Mouse (Mus musculus) heart, embryonic 12.5 days (tissue): ENCODE measurements around the gene Rasa3. TPM values are rescaled to one million over a fixed set of nuclear protein-coding genes. Genes with fewer than 3 reads are reported as not detected.
A peak's percentile ranks its signal among the peaks of the same experiment; 100 is the strongest.

Source experiments
- ATAC-seq: fragments of 200-750 bp; cut with Nextera tagmentation; 2 replicates; pipeline ENCODE4 v1.8.0; 2017; ENCODE audit warnings: moderate TSS enrichment, moderate library complexity; ENCODE audit not compliant: insufficient number of reproducible peaks, low FRiP score
- H3K27ac ChIP-seq: fragments of 300-500 bp; sonication (generic); 2 replicates; pipeline ENCODE4 v1.5.1; 2016; ENCODE audit warnings: mild to moderate bottlenecking, moderate library complexity; ENCODE audit not compliant: poor library complexity, severe bottlenecking
- H3K27me3 ChIP-seq: fragments of 300-500 bp; sonication (generic); replicated peaks from 2 replicates; pipeline ENCODE4 v1.6.1; 2016; ENCODE audit warnings: mild to moderate bottlenecking, moderate library complexity
- H3K36me3 ChIP-seq: fragments of 300-500 bp; sonication (generic); 2 replicates; pipeline ENCODE4 v1.6.1; 2016; ENCODE audit warnings: mild to moderate bottlenecking, moderate library complexity
- H3K4me1 ChIP-seq: fragments of 300-500 bp; sonication (generic); replicated peaks from 2 replicates; pipeline ENCODE4 v1.6.1; 2016; ENCODE audit warnings: mild to moderate bottlenecking
- H3K4me2 ChIP-seq: fragments of 300-500 bp; sonication (generic); 2 replicates; pipeline ENCODE4 v1.6.1; 2016; ENCODE audit warnings: mild to moderate bottlenecking, moderate library complexity
- H3K4me3 ChIP-seq: fragments of 300-500 bp; sonication (generic); 2 replicates; pipeline ENCODE4 v1.5.1; 2016; ENCODE audit warnings: mild to moderate bottlenecking
- H3K9ac ChIP-seq: fragments of 300-500 bp; sonication (generic); 2 replicates; pipeline ENCODE4 v1.6.1; 2016; ENCODE audit warnings: mild to moderate bottlenecking, moderate library complexity
- H3K9me3 ChIP-seq: fragments of 300-500 bp; sonication (generic); replicated peaks from 2 replicates; pipeline ENCODE4 v1.6.1; 2016; ENCODE audit warnings: mild to moderate bottlenecking, moderate library complexity
- WGBS: fragments of 180-500 bp; shearing (Covaris S2); methylation state at CpG from one replicate; pipeline ENCODE4 v1.1.7; 2016; 5-methylcytosine and 5-hydroxymethylcytosine counted together
- polyA plus RNA-seq: library from polyadenylated mRNA; unstranded; fragments of >200 nt; fragmentation: Nextera tagmentation; extraction: Ambion mirVana; gene quantifications from 2 replicates; pipeline ENCODE4 v1.2.1, GENCODE M21; 2016

The Rasa3 gene
- polyA plus RNA-seq, 1 experiment from 2014 or later: 35.1 TPM

DNA sequence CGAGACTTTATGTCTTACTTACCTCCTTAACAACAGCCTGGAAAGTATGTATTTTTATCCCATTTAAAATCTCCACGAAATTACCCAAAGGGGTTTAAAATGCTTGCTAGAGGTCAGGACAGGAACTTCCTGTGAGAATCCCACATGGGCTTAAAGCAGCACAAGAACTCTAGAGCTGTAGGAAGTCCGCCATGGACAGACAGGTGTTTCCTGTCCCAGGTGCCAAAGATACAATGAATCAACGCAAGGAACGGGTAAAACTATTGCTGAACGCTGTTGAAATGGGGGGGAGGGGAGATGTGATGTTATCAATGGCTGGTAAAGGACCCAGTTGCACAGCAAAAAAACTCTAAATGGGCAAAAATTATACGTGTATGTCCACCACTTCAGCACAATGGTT is 6.7 kb upstream of the Rasa3 start:
- Histone ChIP-seq H3K4me2 (no peak overlapping the region), H3K4me3 (no peak overlapping the region), H3K27ac (no peak overlapping the region), H3K27me3 (peaks cover 3% of the 10 kb centered on the region; the same call in 1 of the 2 replicates), H3K36me3 (no peaks in the 10 kb centered on the region), H3K9me3 (no peaks in the 10 kb centered on the region), H3K9ac (no peak overlapping the region), H3K4me1 (peaks cover 13% of the 10 kb centered on the region; the same call in 1 of the 2 replicates)
- ATAC-seq: no peak
- 50% methylated on average over 7 of the region's 7 CpGs for WGBS

DNA sequence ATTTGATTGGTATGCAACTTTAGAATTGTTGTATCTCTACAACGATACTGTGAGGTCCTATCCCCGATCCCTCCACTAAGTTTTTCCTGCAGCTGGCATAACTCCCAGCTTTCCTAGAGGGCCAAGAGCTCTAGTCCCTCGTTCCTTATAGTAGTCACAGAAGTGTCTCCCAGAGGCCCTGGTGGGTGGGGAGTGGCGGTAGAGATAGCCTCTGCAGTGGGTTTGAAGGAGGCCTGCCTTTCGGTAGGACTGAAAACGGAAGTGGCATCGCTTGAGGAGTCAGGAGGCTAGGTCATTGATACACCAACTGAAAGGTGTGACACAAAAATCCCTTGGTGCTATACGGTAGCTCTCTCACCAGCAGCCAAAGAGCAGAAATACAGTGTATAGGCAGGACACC is 779 bp upstream of the Rasa3 start:
- Histone ChIP-seq H3K27ac (no peak overlapping the region), H3K4me2 (peak overlapping the region; percentile 90), H3K9ac (0 out of 2 replicates have a peak overlapping the region, but pooled peaks have one; percentile 21), H3K27me3 (peaks cover 6% of the 10 kb centered on the region; the same call in 1 of the 2 replicates), H3K4me1 (peaks cover 40% of the 10 kb centered on the region), H3K36me3 (no peaks in the 10 kb centered on the region), H3K9me3 (no peaks in the 10 kb centered on the region), H3K4me3 (peak overlapping the region; percentile 72)
- 32% methylated on average over 8 of the region's 8 CpGs for WGBS
- ATAC-seq: no peak

DNA sequence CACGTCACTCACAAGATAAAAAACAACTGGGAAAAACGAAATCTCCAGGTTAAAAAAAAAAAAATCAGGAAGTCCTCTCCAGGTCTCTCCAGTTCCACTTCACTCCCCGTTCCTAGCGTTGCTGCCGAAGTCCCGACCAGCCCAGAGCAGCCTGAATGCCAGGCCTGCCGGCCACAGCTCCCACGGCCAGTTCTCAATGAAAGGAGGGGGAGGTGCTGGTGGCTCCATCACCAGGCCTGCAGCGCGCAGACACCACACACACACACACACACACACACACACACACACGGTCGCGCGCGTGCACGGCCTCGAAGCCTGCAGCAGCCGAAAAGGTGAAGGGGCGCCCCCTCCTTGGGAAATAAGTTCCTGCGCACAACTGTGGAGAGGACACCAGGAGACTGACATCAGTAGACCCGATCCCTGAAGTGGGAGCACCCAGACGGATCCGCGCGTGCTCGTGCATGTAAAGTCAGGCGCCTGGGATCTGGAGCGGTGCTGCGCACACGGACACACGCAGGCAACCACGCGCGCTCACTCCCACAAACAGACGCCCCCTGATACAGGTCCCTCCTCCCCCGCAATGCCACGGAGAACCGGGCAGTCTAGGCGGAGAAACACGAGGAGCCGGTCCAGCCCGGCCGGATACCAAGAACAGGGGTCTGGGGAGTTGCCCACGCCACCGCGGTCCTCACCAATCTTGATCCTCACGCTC is 546 bp downstream of the Rasa3 start:
- under 1% methylated on average over 47 of the region's 47 CpGs for WGBS
- peak; percentile 34 for ATAC-seq
- H3K4me1 ChIP-seq: peaks cover 52% of the 10 kb centered on the region

DNA sequence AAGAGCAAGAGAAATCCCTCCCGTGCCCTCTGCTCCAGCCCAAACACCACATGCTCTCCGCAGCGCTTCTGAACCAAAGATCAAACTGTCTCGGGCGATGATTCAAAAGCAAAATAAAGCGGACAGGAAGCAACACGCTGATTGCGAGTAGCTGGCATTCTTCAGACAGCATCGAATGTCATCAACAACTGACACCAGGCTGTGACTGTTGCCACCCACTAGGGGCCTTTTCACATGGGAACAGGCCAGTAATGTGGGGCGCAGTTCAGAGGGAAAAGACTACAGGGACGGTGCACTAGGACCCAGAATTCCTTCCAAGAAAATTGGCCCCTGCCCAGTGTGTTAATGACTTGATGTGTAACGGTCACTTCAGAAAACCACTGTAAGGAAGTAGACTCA is 1.1 kb downstream of the Rasa3 start:
- 0% methylated on average over 12 of the region's 12 CpGs for WGBS
- Histone ChIP-seq H3K36me3 (no peaks in the 10 kb centered on the region), H3K27ac (peak overlapping the region; percentile 87), H3K27me3 (peaks cover 6% of the 10 kb centered on the region; the same call in 1 of the 2 replicates), H3K4me1 (peaks cover 58% of the 10 kb centered on the region), H3K9ac (peak overlapping the region; percentile 81), H3K9me3 (no peaks in the 10 kb centered on the region), H3K4me3 (peak overlapping the region; percentile 72), H3K4me2 (peak overlapping the region; percentile 90)
- ATAC-seq: peak; percentile 62

More for the DNA sequence above, 546 bp downstream of the Rasa3 start:
- Histone ChIP-seq H3K4me2 (peak overlapping the region; percentile 90), H3K4me3 (peak overlapping the region; percentile 72), H3K9me3 (no peaks in the 10 kb centered on the region), H3K27ac (peak overlapping the region; percentile 87), H3K9ac (peak overlapping the region; percentile 81), H3K27me3 (peaks cover 6% of the 10 kb centered on the region; the same call in 1 of the 2 replicates), H3K36me3 (no peaks in the 10 kb centered on the region)

DNA sequence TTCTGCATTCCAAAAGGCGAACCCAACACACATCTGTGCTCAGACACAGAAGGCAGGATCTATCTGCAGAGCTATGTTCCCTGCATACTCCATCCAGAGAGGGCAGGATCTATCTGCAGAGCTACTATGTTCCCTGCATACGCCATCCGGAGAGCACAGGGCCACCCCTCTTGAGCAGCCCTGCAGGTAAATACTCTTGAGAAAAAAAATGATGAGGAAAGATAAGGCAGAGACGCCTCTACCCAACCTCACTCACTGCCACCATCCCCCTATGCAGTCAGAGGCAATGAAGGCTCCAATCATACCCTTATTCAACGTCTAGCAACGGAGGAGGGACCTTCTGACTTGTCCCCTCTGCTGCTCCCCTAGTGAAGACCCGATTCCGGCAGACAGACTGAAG is 1.9 kb downstream of the Rasa3 start:
- no peak for ATAC-seq
- Histone ChIP-seq H3K4me1 (peaks cover 66% of the 10 kb centered on the region), H3K9me3 (no peaks in the 10 kb centered on the region), H3K9ac (peak overlapping the region; percentile 81), H3K27ac (peak overlapping the region; percentile 87), H3K27me3 (peaks cover 6% of the 10 kb centered on the region; the same call in 1 of the 2 replicates), H3K4me2 (peak overlapping the region; percentile 90), H3K36me3 (no peaks in the 10 kb centered on the region), H3K4me3 (peak overlapping the region; percentile 72)
- 31% methylated on average over 8 of the region's 8 CpGs for WGBS

DNA sequence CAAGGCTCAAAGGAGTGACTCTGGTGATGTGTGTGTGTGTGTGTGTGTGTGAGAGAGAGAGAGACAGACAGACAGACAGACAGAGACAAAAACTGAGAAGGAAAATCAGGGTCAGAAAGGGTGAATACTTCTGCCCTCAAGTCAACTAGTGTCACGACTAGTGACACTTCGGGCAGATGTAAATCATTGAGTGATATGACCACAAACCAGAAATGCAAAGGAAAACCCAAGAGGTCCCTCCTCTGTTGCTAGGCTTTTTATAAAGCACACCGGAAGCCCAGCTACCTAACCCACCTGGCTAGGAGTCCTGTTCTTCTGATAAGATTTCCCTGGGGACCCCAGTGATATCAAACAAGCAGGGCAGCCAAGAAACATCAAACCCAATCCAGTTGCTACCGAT is 2.3 kb downstream of the Rasa3 start:
- peak overlapping the region; percentile 90 for H3K4me2 ChIP-seq
- peaks cover 70% of the 10 kb centered on the region for H3K4me1 ChIP-seq
- peak overlapping the region; percentile 72 for H3K4me3 ChIP-seq
- peaks cover 6% of the 10 kb centered on the region; the same call in 1 of the 2 replicates for H3K27me3 ChIP-seq
- no peaks in the 10 kb centered on the region for H3K36me3 ChIP-seq
- ATAC-seq: no peak
- H3K27ac ChIP-seq: no peak overlapping the region
- H3K9me3 ChIP-seq: no peaks in the 10 kb centered on the region
- 59% methylated on average over 4 of the region's 4 CpGs for WGBS
- peak overlapping the region; percentile 81; the same call in 1 of the 2 replicates for H3K9ac ChIP-seq

DNA sequence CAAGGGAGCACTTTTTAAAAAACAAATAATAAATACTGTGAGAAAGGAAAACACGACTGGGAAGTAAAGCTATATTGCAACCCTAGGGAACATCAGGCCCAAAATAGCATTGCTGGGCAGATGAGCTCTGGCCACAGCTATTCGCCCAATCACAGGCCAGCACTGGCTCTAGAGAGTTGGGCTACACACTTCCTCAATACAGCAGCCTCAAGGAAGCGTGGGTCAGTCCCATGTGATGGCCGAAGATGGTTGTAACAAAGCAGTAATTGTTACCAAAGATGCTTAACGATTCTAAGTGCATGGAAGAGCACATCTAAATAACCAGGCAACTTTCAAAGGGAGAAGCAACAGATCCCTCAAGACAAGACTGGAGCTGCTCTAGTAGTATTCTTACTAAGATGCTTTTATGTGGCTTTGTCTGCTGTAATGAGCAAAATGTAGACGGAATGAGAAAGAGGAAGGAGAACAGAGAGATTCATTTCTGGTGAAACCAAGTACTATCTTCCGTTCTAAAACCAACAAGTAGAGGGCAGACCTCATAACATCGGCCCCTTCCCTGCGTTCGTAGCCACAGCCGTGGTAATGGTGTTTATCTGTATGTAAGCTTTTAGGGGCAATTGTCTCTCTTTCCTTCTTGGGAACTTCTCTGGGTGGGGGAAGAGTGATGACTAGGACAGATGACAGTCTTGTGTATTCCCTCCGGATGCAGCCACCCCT is 3.0 kb downstream of the Rasa3 start:
- no peaks in the 10 kb centered on the region for H3K36me3 ChIP-seq
- no peaks in the 10 kb centered on the region for H3K9me3 ChIP-seq
- peaks cover 6% of the 10 kb centered on the region; the same call in 1 of the 2 replicates for H3K27me3 ChIP-seq
- 39% methylated on average over 12 of the region's 12 CpGs for WGBS
- H3K4me3 ChIP-seq: peak overlapping the region; percentile 72; the same call in 1 of the 2 replicates
- ATAC-seq: no peak
- peaks cover 73% of the 10 kb centered on the region for H3K4me1 ChIP-seq
- H3K27ac ChIP-seq: no peak overlapping the region
- peak overlapping the region; percentile 90 for H3K4me2 ChIP-seq
- no peak overlapping the region for H3K9ac ChIP-seq

DNA sequence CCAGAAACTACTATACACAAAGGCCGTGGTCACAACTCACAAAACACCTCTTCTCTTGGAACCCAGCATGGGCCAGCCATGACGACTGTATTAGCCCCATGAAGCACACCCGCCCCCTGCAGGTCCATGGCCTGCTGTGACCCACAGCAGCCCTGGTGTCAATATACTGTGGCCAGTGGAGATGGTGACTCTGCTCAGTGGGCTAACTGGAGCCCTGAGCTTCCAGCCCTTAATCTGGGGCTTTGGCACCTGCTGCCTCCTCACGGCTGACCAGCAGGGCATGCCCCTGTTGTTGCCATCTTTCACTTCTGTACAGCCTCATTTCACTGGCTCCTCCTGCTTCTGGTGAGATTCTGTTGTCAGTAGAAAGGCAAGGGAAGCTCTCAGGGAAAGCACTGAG is 4.2 kb downstream of the Rasa3 start:
- WGBS: 64% methylated on average over 4 of the region's 4 CpGs
- H3K4me2 ChIP-seq: peak overlapping the region; percentile 14; the same call in 1 of the 2 replicates
- no peaks in the 10 kb centered on the region for H3K36me3 ChIP-seq
- H3K4me3 ChIP-seq: no peak overlapping the region
- H3K9me3 ChIP-seq: no peaks in the 10 kb centered on the region
- peak overlapping the region; percentile 64; the same call in 1 of the 2 replicates for H3K27ac ChIP-seq
- peak overlapping the region; percentile 45 for H3K9ac ChIP-seq
- no peaks in the 10 kb centered on the region for H3K27me3 ChIP-seq
- peaks cover 82% of the 10 kb centered on the region for H3K4me1 ChIP-seq
- no peak for ATAC-seq

DNA sequence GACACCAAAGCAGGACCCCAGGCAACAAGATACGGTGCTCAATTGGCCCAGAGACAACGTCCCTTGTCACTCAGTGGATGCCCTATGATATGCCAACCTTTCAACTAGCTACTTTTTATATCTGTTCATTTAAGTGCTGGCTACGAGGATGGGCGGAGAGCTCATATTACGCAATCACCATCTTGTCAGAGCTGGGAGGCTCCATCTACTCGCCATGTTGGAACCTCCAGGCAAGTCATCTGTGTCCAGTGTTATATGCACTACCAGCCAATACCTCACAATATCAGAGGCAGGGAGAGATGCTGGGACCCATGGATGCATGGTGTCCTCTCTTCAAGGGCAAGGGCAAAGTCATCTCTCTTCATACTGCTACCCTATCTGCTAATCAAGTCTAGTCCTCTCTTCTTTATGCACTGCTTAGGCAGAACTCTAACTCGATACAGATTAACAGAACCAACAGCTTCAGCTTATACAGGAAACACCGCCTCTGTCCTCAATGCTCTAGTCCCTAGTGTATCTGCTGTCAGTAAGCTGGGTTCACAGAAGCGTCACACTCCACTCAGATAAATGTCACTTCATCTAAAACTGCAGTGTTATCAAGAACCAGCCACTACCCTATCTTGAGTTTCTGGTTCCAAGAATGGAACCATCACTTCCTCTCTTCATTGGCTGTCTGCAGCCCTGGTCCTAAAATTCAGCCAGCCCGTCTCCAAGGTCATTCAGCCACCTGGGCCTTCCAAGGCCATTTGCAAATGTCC is 6.0 kb downstream of the Rasa3 start:
- 65% methylated on average over 10 of the region's 10 CpGs for WGBS
- ATAC-seq: no peak
- Histone ChIP-seq H3K9me3 (no peaks in the 10 kb centered on the region), H3K27ac (peak overlapping the region; percentile 53), H3K27me3 (no peaks in the 10 kb centered on the region), H3K9ac (no peak overlapping the region), H3K4me3 (no peak overlapping the region), H3K36me3 (no peaks in the 10 kb centered on the region), H3K4me2 (no peak overlapping the region), H3K4me1 (peaks cover 95% of the 10 kb centered on the region)

DNA sequence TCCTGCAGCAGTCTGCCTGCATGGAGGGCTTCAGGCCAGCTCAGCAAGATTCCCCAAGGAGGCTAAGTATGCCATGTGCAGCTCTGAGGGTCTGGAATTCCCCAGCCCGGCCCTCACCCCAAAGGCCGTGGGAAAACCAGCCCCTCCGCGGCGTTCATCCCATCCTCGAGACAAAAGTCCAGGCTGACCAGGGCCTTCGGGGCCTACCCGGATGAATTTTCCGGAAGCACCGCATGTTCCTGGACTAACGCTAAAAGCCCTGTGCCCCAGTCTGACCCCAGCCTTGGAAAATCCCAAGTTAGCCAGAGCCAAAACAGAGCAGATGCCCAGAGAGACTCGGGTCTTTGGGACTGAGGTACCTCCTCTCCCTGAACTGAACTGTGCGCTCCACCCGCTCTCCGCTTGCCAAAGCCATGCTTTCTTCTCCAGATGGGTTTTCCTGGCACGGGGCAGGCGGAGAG is 7.4 kb downstream of the Rasa3 start:
- no peak overlapping the region for H3K4me2 ChIP-seq
- no peaks in the 10 kb centered on the region for H3K36me3 ChIP-seq
- ATAC-seq: no peak
- H3K4me1 ChIP-seq: peaks cover 98% of the 10 kb centered on the region
- no peaks in the 10 kb centered on the region for H3K9me3 ChIP-seq
- 75% methylated on average over 17 of the region's 17 CpGs for WGBS
- no peak overlapping the region for H3K4me3 ChIP-seq
- peak overlapping the region; percentile 22; the same call in 1 of the 2 replicates for H3K9ac ChIP-seq
- H3K27ac ChIP-seq: no peak overlapping the region
- no peaks in the 10 kb centered on the region for H3K27me3 ChIP-seq
